Mouse (Mus musculus) kidney, postnatal 10 days (tissue): ENCODE data around the gene Ggact.

Experiments used
- DNase-seq: peaks from one replicate; pipeline ENCODE4 v3.0.0; 2021; ENCODE audit warnings: mixed read lengths

Gene Ggact

GRCm38 (mm10) chr14:122898550-122898949 is 15.0 kb downstream of the Ggact start:
- DNase-seq: no peak

GRCm38 (mm10) chr14:122896106-122896505 is 17.5 kb downstream of the Ggact start:
- no peak for DNase-seq

- no peak for DNase-seq
Measured at GRCm38 (mm10) chr14:122891470-122891968, 22.0 kb downstream of the Ggact start.

DNA sequence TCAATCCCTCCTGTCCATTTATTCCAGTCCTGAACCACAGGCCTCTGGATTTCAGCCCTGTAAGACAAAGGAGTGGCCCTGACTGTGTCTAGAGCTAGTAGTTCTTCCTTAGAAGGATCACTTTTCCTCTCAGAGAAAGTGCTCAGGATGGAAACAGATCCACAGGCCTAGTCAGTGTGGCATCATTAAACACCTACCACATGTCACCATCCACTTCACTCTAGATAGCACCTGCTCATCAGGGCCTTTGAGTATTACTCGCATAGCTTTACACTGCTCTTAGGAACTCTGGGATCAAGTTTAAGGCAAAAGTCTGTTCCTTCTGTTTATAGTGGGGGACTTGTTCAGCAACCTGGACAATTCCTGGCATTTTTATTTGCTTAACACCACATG is 25.1 kb downstream of the Ggact start:
- DNase-seq: no peak

DNA sequence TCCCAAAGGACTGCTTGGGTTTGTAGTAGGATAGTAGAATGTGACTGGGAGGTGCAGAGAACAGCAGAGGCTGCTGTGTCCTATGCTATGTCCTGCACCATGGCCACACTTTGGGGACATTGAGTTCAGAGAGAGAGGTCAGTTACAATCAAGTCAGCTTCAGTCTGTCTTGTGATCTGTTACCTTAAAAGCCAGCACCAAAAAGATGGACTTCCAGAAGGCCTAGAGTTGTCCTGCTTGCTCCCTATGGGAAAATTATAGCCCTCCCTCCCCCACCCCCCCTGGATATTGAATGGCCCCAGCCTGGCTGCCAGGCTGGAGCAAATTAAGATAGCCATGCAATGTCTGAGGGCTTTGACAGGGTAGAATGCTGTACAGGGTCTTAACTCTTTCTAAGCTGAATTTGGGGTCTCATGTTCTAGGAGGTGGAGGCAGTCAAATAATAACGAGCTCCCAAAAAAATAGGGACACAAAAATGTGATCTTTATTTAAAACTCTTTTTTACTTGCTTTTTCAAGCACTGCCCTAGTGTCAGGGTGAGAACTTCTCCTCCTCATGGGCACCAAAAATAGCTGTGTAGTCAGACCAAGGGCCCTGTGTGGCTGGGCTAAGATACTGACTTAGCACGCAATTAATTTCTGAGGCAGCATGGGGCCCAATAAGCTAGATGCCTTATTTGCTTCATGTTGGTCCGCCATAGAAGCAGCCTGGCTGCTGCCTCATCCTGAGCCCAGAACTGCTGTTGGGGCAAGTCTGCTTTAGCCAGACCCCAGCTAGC is 25.7 kb downstream of the Ggact start:
- no peak for DNase-seq

DNA sequence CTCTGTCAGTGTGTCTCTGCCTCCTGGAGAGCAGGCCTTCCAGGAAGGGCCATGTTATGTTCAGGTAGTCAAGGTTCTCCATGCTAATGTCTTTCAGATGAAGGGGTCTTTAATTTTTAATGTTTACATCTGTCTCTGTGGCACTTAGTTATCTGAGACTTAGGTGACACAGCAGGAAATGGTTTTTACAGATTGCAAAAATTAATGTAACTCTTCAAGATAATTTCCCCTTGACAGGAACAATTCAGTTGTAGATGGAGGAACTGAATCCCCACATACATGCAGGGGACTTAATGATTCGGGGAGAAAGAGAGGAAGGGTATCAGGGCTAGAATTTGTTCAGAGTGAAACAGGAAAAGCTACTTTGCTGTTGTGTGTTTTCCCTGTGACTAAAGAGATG is 26.3 kb downstream of the Ggact start:
- no peak for DNase-seq

GRCm38 (mm10) chr14:122885893-122886292 is 27.7 kb downstream of the Ggact start:
- no peak for DNase-seq

DNA sequence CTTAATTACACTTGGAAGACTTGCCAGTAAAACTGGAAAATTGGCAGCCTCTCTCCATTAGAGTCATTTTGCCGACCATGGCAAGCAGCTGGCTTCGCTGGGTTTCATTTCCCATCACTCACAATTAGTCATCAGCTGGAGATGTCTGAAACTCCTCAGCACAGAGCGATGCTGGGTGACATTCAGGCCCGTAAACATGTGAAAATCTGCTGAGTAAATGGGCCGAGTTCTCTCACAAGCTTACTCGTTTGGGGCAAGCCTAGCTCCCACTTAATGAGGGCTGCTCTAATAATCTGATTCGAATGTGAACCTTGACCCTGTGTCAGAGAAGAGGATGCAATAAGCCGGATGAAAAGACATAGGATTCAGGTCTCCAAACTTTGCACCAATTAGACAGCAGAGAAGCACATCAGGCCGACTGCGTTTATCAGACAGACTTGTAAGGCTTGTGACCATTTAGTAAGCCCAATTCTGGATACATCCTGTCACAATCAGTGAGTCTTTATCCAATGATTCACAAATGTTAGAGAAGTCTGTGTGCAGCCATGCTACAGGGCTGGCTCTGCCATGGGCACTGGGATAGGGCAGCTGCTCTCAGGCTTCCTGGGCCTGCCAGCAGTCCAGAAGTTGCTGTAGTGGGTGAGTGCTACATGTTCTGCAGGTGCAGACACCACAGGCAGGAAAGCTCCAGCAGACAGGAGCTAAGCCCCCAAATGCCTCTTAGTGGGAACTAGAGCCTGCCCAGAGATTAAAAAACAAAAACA is 29.6 kb downstream of the Ggact start:
- DNase-seq: peak; percentile 25

- DNase-seq: no peak
Measured at GRCm38 (mm10) chr14:122883410-122883806, 30.1 kb downstream of the Ggact start.

DNA sequence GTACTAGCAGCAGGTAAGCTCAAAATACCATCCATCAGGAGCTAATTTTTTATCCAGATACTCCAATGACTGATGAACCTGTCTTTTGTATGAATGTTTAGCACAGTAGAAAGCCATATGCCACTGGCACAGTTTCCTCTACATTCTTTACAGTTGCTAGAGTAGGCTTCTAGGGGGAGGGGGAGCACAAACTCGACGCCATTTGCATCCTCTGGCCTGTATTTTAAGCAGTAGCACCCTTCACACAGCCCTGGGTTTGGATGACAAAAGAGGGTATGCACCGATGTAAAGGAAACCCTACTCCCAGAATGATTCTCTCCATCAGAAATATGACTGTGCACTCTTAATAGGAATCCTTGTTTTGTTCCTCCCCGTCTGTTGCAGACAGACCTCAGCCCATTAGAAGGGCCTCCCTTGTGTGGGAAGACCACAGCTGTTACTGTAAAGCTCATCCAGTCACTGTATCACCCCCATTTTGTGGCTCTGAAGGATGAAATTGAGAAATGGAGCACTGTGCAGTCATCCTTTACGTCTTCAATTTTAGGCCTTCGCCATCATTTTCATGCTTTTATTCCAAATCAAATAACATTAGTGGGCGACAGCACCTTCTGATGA is 30.7 kb downstream of the Ggact start:
- DNase-seq: no peak

DNA sequence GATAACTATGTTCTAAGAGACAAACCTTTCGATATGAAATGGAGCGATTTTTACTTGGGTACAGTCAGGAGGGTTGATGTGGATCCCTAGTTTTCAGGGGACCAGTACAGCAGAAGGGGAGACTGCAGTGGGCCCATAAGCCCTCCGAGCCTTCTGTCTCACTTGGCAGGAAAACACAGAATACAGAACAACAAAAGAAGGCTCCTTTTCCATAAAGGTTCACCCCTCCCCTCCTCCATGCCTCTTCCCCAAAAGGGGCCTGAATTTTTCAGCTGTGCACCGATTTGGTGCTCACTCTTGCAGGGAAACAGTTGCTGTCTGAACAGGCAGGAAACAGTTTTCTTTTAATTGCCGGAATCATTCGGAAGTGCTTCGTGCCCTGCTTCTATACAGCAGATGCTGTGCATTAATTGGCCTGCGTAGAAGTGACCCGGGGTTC is 31.3 kb downstream of the Ggact start:
- DNase-seq: no peak

DNA sequence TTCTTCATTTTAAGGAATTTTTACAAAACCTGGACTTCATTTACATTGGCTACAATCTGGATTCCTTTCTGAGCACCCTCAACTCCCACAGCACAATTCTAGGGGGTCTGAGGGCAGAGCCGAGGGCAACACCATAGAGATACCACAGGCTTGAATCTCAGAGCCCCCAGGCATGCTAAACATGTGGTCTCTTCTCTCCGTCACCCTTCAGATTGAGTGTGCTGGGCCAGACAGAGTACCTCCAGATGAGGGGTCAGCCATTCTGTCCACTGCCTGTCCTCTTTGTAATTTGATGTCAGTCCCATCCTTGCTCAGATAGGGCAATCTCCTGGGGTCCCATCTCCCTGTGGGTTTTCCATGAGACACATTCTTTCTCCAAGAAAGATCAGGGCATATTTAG is 31.9 kb downstream of the Ggact start:
- DNase-seq: no peak

GRCm38 (mm10) chr14:122880291-122880690 is 33.3 kb downstream of the Ggact start:
- no peak for DNase-seq

DNA sequence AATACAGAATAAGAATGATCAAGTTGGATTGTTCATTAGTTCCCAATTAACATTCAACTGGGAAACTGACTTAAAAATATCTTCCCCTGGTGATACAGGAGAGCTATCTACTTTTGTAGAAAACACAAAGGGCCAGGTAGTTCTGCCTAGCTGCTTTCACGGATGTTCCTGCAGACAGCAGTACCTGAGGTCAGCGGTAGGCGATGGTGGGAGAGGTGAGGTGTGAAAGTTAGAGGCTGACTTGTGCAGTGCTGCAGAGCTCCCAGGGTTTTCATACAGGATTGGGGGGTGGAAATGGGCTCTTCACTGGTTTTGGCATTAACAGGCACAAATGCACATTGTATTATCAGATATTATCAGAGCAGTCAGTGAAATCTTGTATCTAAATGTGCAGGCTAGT is 35.8 kb downstream of the Ggact start:
- DNase-seq: no peak

GRCm38 (mm10) chr14:122876723-122877122 is 36.8 kb downstream of the Ggact start:
- DNase-seq: no peak

- peak; percentile 86 for DNase-seq
Measured at GRCm38 (mm10) chr14:122876163-122876562, 37.4 kb downstream of the Ggact start.

GRCm38 (mm10) chr14:122875636-122876035 is 37.9 kb downstream of the Ggact start:
- no peak for DNase-seq

- no peak for DNase-seq
Measured at GRCm38 (mm10) chr14:122875056-122875455, 38.5 kb downstream of the Ggact start.

- DNase-seq: no peak
Measured at GRCm38 (mm10) chr14:122872612-122873011, 40.9 kb downstream of the Ggact start.

DNA sequence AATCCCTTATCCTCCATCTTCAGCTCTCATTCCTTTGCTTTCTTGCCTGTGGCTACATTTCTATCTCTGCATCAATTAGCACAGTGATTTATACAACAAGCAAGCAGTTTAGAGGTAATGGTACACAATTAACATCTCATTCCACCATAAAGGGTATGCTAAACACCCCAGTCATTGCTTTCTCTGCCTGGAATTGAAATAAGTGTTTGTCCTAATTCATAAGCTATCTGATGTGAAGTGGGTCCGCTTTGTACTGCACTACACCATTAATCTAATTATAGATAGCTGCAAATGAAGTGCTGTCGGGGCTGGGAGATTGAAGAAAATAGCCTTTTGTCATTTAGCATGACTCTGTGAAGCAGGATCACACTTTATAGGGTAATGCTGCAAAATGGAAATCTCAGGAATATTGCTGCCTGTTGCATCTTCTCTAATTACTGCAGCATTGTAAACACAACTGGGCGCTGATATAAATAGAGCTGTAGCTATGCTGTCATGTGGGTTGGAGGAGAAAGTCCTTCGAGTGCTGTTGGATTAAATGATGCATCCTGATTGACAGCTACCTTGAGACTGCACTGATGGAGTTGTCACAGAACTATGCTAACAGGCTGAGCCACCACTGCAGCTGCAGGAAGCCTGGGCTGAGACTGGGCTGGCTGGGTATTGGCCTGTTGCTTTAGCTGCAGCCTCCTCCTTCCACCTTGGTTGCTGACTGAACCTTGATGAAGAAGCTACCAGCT is 41.5 kb downstream of the Ggact start:
- DNase-seq: no peak

DNA sequence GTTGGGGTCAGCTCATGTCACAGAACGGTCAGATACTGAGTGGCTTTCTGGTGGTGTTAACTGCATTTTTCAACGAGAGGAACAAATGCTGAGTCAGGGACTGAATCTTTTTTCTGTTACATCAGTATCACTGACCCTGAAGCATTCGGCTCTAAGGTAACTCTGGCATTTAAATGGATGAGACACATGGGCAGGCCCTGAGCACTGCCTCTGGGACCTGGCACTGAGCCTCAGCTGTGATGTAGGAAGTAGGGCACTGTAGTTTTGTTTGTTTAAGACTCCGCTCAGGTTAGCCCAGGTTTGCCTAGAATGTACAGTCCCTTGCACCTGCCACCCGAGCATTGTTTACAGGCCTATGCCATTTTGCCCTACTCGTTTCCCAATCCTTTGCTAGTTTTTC is 43.7 kb downstream of the Ggact start:
- DNase-seq: no peak

DNA sequence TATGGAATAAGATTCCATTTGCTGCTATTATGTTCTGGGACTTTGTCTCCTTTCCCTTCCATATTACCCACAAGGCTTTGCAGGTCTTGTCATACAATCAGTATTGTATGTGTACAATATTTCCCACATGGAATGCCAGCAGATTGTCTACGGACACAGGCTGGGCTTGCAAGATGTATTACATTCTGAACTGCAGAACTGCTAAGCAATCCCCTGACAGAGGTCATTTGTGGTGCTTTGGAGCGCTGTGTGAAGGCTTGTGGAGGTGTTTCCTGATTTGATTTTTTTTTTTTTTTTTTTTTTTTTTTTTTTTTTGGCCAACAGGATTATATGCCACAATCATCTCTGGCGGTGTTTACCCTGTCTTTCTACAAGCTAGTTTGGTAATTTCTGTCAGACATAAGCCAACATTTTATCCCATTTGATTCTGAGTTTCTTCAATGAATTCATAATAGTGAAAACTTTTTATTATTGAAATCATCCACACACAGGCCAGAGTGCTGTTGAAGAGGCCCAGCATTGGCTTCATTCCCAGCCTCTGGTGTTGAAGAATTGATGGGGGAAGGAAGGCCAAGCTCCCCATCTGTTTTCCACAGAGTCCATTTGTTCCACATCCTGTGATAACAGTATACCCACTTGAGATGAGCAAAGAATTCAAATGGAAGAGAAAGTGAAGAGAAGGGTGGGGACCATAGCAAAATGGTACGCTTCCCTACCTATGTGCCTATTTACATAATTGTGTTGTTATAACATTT is 45.8 kb downstream of the Ggact start:
- DNase-seq: peak; percentile 59
